In the genomic region with DNA sequence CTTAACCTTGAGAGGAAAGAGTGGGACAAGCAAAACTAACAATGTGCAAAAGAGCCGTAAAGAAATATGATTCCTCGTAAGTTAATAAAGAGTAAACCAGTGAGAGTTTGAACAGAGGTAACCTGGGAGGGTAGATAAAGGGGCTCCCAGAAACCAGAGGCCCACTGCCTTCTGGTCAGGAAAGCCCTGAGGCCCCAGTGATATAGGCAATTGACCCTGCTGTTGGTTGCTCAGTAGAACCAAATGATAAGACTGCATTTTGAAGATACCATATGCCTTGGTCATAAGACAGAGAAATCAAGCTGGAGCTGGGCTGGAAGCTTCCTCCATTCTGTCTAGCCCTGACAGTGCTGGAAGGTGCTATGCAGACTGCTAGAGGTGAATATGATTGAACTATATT, we compare ENCODE assay signal across 25 mouse cellular contexts.
"Had no signal": no experiment of that assay in that cellular context is flagged by ENCODE, and none has a peak within 500 bp of the region (broad histone marks: within the 10 kb centered on the region; RNA-seq: fewer than 3 reads in every experiment).

No protein-coding gene starts in this region.

- H3K4me2 ChIP-seq: heart, embryonic 11.5 days; heart, embryonic 13.5 days; heart, embryonic 15.5 days; hindbrain, embryonic 13.5 days; hindbrain, embryonic 15.5 days; kidney, embryonic 15.5 days; limb, embryonic 13.5 days; limb, embryonic 15.5 days had no signal

- DNase-seq: gastrocnemius, postnatal 14 days; gastrocnemius, postnatal 36 days; heart, adult 11 months; heart, adult 2 months; heart, postnatal 14 days; heart, postnatal 36 days; kidney, adult 11 months; kidney, adult 2 months; kidney, adult 9 months; kidney, postnatal 14 days; kidney, postnatal 36 days; layer of hippocampus, adult 9-11 months; left cerebral cortex, postnatal 4 days had no signal

- H3K27ac ChIP-seq: heart, adult 2 months; heart, embryonic 13.5 days; heart, embryonic 15.5 days; hindbrain, embryonic 13.5 days; hindbrain, embryonic 15.5 days; hindbrain, postnatal 0 days; kidney, embryonic 15.5 days; kidney, postnatal 0 days; left cerebral cortex, adult 2 months; limb, embryonic 13.5 days; limb, embryonic 15.5 days had no signal

- H3K9ac ChIP-seq: heart, embryonic 13.5 days; heart, embryonic 15.5 days; hindbrain, embryonic 13.5 days; hindbrain, embryonic 15.5 days; kidney, embryonic 15.5 days; limb, embryonic 13.5 days; limb, embryonic 15.5 days had no signal

- ATAC-seq: hindbrain, postnatal 0 days; intestine, embryonic 16.5 days had no signal

- H3K4me3 ChIP-seq: heart, adult 2 months; heart, embryonic 13.5 days; heart, embryonic 15.5 days; hindbrain, embryonic 13.5 days; hindbrain, embryonic 15.5 days; kidney, embryonic 15.5 days; left cerebral cortex, adult 2 months; limb, embryonic 13.5 days; limb, embryonic 15.5 days had no signal

- H3K36me3 ChIP-seq: heart, embryonic 13.5 days; heart, embryonic 15.5 days; hindbrain, embryonic 13.5 days; hindbrain, embryonic 15.5 days; kidney, embryonic 15.5 days; limb, embryonic 13.5 days; limb, embryonic 15.5 days had no signal

- H3K27me3 ChIP-seq: heart, embryonic 13.5 days; heart, embryonic 15.5 days; hindbrain, embryonic 13.5 days; hindbrain, embryonic 15.5 days; kidney, embryonic 15.5 days; limb, embryonic 13.5 days; limb, embryonic 15.5 days had no signal

- H3K4me1 ChIP-seq: heart, embryonic 13.5 days; heart, embryonic 15.5 days; hindbrain, embryonic 13.5 days; hindbrain, embryonic 15.5 days; kidney, embryonic 15.5 days; limb, embryonic 13.5 days; limb, embryonic 15.5 days had no signal

- H3K9me3 ChIP-seq: heart, embryonic 13.5 days; heart, embryonic 15.5 days; hindbrain, embryonic 13.5 days; hindbrain, embryonic 15.5 days; kidney, embryonic 15.5 days; limb, embryonic 13.5 days; limb, embryonic 15.5 days had no signal
